Mouse (Mus musculus) myocyte (in vitro differentiated cells): ENCODE data around the gene Ccser1.

Experiments
- MYOD1 ChIP-seq, 3 experiments: IDR thresholded peaks; one replicate each; pipeline ENCODE4 v1.6.1; 2011; ENCODE audit warnings: control low read depth in 2 of 3, low read depth in 2 of 3, mild to moderate bottlenecking in 2 of 3, moderate library complexity in 1 of 3; ENCODE audit not compliant: insufficient read length in 2 of 3, control insufficient read depth in 1 of 3
- POLR2A ChIP-seq: IDR thresholded peaks from one replicate; pipeline ENCODE4 v1.6.1; 2011; ENCODE audit warnings: low read depth, mild to moderate bottlenecking, control low read depth, moderate library complexity; ENCODE audit not compliant: insufficient read length

- TF ChIP-seq POLR2A (no peak), MYOD1 (IDR thresholded peaks at IDR 0.05; ENCODE audit: control insufficient read depth in 1 of 3, insufficient read length in 2 of 3, low read depth in 2 of 3) (no peak)
Observed at GRCm38 (mm10) chr6:61765801-61766200, 585.7 kb downstream of the Ccser1 start.
